Mouse (Mus musculus) E14TG2a.4 (cell line): ENCODE results near the gene Ywhaq.

ENCODE experiments used
- H3K27me3 ChIP-seq: 2 replicates; pipeline ENCODE4 v1.6.1; 2014; ENCODE audit warnings: low read length, control low read depth; ENCODE audit not compliant: insufficient read depth
- H3K36me3 ChIP-seq: 2 replicates; pipeline ENCODE4 v1.6.1; 2014; ENCODE audit warnings: low read length, control low read depth; ENCODE audit not compliant: insufficient read depth
- H3K4me1 ChIP-seq: replicated peaks from 2 replicates; pipeline ENCODE4 v1.6.1; 2014; ENCODE audit warnings: low read depth, low read length, control low read depth
- H3K4me3 ChIP-seq: replicated peaks from 2 replicates; pipeline ENCODE4 v1.5.1; 2014; ENCODE audit warnings: mild to moderate bottlenecking, low read length
- H3K9me3 ChIP-seq: 2 replicates; pipeline ENCODE4 v1.6.1; 2014; ENCODE audit warnings: low read length, control low read depth
- CTCF ChIP-seq: conservative IDR thresholded peaks from 2 replicates; pipeline ENCODE4 v1.5.1; 2014; ENCODE audit warnings: low read length
- NANOG ChIP-seq: IDR thresholded peaks from 2 replicates; pipeline ENCODE4 v1.6.1; 2014; ENCODE audit warnings: borderline replicate concordance, low read length, mixed read lengths
- POU5F1 ChIP-seq: IDR thresholded peaks from 2 replicates; pipeline ENCODE4 v1.6.1; 2014; ENCODE audit warnings: low read length, borderline replicate concordance

Gene Ywhaq

DNA sequence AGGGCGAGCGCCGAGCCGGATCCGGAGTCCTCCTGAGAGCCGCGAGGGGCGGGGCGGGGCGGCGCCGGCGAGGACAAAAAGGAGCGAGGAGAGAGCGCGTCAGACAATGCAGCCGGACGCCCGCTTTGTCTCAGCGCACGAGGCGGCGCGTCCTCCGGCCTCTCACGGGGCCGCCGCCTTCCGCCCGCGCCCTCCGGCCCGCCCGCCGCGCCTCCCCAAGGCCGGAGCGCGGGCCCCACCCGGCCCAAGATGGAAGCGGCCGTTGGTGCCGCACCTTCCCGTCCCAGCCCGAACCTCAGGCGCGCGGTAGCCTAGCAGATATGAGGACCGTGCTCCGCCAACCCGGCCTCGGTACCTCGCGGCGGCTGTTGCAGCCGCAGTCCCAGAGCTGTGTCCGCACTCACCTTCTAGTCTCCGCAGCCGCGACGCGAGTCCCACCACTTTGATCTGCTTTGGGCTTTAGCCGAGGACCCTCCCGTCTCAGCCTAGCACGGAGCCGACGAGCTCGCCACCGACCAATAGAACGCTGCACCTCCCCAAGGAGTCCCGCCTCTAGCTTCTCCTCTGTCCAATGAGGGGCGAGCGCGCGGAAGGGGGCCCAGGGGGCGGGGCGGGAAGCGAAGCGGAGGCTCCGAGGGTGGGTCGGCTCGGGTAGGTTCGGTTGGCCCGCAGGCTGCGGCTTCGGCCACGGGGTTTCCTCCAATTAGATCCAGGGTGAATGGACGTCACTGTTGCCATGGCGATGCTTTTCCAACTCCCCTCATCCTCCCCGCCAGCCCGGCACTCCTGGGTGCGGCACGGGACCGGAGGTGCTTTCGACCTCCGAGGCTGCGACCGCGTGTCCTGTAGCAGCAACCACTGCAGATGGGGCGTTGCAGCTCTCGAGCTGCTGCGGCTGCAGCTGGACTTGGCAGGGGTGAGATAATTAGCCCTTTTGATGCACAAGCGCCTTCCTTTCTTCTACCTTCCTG is at the start of gene Ywhaq:
Gene Ywhaq, minus strand, starts transcription at position 538 of the 971 bp plus-strand sequence.
- no peaks in the 10 kb centered on the region for H3K27me3 ChIP-seq
- no peak for TF ChIP-seq NANOG
- no peak for TF ChIP-seq CTCF
- TF ChIP-seq POU5F1, result no peak
- H3K36me3 ChIP-seq, result peaks cover 42% of the 10 kb centered on the region
- H3K4me1 ChIP-seq, result peaks cover 68% of the 10 kb centered on the region
- H3K4me3 ChIP-seq, result peak within 1 kb of the TSS; percentile 92
- no peaks in the 10 kb centered on the region for H3K9me3 ChIP-seq

DNA sequence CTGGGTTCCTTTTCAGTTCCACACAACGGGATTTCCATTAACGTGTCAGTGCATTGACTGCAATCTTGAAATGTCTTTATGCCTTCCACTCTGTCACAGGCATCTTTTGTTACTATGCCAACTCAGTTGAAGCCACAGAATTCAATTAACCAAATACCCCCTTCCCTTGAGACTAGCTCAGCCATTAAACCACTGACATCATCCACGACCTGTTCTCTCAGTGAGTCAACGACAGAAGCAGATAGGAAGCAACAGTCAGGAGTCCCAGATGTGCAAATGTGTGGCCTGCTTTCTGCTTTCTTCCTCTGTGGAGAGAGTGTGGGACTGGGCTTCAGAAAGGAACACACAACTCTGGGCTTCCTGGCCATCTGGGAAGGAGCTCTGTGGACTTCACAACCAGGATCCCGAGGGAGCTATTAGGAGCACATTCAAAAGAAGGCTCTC is 46.0 kb upstream of the Ywhaq start:
- H3K4me1 ChIP-seq, result peaks cover 49% of the 10 kb centered on the region
- no peak for TF ChIP-seq POU5F1
- TF ChIP-seq CTCF, result no peak
- TF ChIP-seq NANOG, result no peak
- no peak overlapping the region for H3K4me3 ChIP-seq
- H3K36me3 ChIP-seq, result no peaks in the 10 kb centered on the region
- H3K27me3 ChIP-seq, result no peaks in the 10 kb centered on the region
- no peaks in the 10 kb centered on the region for H3K9me3 ChIP-seq

DNA sequence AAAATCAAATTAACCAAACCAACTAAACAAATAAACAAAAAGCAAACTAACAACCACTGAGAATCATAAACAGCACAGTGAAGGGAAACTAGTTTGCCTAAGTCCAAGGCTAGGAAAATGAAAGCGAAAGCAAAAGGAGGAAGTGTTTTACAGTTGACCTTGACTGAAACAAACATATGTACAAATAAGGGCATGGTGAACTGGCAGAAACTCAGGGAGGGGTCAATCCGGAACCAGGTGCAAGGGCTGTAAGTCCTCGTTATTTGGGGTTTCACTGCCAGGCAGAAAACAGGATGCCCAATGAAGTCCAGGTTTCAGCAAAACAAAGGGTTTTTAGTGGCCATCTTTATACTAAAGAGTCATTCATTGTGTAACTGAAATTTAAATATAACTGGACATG is 45.2 kb upstream of the Ywhaq start:
- TF ChIP-seq POU5F1 (no peak), NANOG (peak; percentile 67; the same call in 1 of the 2 replicates), CTCF (no peak)
- Histone ChIP-seq H3K36me3 (no peaks in the 10 kb centered on the region), H3K4me1 (peaks cover 49% of the 10 kb centered on the region)

DNA sequence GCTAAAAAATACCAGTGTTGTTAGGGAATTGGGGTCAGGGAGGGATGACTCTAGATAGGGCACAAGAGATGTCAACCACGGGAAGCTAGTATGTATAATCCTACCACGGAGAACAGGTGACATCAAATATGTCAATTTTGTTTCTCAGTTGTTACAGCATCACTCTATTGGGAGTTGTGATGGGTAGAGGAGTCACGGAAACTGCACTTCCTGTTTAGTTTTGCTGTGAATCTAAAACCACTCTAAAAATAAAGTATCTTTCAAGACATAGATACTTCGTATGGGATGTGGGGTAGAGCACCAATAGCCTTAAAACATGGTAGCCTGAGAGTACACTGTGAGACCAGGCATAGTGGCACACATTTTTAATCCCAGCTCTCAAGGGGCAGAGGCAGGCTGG is 42.2 kb upstream of the Ywhaq start:
- TF ChIP-seq POU5F1 (no peak), CTCF (no peak), NANOG (no peak)
- no peaks in the 10 kb centered on the region for H3K9me3 ChIP-seq
- H3K4me1 ChIP-seq, result peaks cover 49% of the 10 kb centered on the region
- H3K4me3 ChIP-seq, result no peak overlapping the region
- H3K27me3 ChIP-seq, result no peaks in the 10 kb centered on the region
- H3K36me3 ChIP-seq, result no peaks in the 10 kb centered on the region

More for the DNA sequence above, 45.2 kb upstream of the Ywhaq start:
- H3K27me3 ChIP-seq, result no peaks in the 10 kb centered on the region
- H3K4me3 ChIP-seq, result no peak overlapping the region
- H3K9me3 ChIP-seq, result no peaks in the 10 kb centered on the region

DNA sequence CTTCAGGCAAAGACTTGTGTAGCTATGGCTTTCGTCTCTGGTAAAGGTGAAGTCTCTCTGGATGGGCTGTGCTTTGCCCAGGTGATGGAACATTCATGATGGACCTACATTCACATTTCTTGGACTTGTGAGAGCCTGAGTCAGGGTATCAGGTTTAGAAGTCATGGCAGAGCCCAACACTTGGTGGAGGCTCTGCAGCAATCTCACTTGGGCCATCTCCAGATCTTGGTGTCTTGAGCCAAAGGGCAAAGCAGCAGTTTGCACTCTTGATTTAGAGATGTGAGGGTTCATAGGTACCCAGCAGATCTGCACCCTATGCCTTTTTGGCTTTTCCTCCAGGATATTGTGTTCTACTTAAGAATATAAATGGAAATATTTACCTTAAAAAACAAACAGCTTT is 38.6 kb upstream of the Ywhaq start:
- H3K9me3 ChIP-seq, result no peaks in the 10 kb centered on the region
- no peak for TF ChIP-seq CTCF
- TF ChIP-seq NANOG, result no peak
- no peak for TF ChIP-seq POU5F1
- H3K36me3 ChIP-seq, result no peaks in the 10 kb centered on the region
- no peak overlapping the region for H3K4me3 ChIP-seq
- no peaks in the 10 kb centered on the region for H3K27me3 ChIP-seq
- H3K4me1 ChIP-seq, result peaks cover 20% of the 10 kb centered on the region

DNA sequence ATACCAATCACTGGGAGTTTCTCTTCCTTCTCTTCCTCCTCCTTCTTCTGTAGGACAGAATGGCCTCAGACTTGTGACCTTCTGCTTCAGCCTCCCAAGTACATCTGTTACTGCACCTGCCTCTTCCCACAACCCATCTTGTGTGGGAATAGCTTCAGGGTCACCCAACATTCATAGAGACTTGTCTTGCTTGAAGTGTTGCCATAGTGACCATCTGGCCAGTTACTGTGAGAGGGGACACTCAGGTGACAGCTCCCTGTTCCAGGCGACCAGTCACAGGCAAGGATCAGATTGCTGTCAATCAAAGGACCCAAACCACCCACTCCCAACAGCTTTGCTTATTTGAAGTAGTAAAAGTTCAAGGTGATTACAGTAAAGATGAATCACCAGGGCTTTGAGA is 34.3 kb upstream of the Ywhaq start:
- H3K9me3 ChIP-seq, result no peaks in the 10 kb centered on the region
- H3K27me3 ChIP-seq, result no peaks in the 10 kb centered on the region
- peaks cover 5% of the 10 kb centered on the region; the same call in 1 of the 2 replicates for H3K4me1 ChIP-seq
- H3K4me3 ChIP-seq, result no peak overlapping the region
- H3K36me3 ChIP-seq, result no peaks in the 10 kb centered on the region
- TF ChIP-seq CTCF, result no peak

DNA sequence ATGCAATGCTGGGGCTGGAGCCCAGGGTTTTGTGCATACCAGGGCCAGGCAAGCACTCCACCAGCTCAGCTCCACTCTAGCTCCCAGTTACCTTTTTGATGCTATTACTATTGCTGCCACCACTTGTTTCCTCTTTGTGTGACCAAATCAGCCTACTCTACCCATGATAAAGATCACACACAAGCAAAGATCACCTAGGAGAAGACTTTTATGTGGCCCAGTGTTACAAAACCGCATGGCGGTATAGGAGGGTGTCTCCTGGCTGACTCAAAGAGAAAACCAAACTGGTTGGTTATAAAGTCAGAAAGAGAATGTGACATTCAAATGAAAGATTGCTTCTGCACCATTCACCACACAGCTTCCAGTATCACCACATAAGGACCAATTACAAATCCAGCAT is 33.9 kb upstream of the Ywhaq start:
- H3K36me3 ChIP-seq, result no peaks in the 10 kb centered on the region
- no peaks in the 10 kb centered on the region for H3K27me3 ChIP-seq
- H3K9me3 ChIP-seq, result no peaks in the 10 kb centered on the region
- peaks cover 5% of the 10 kb centered on the region; the same call in 1 of the 2 replicates for H3K4me1 ChIP-seq
- TF ChIP-seq POU5F1 (no peak), NANOG (no peak), CTCF (no peak)
- no peak overlapping the region for H3K4me3 ChIP-seq

DNA sequence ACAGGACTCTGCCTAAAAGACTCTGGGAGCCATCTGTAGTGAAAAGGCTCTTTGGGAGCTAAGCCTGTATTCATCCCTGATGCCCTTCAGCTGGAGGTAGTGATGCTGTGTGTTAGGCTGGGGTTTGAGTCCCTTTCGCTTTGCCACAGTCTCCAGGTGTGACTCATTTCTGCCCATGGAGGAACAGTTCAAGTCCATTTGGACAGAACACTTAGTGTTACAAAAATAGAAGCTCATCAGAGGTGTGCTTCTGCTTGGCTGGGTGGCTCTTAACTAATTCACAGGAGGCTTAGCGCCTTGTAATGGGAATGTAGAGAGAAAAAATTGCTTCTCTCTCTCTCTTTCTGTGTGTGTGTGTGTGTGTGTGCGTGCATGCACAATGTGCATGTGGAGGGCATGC is 26.3 kb upstream of the Ywhaq start:
- no peaks in the 10 kb centered on the region for H3K27me3 ChIP-seq
- no peak for TF ChIP-seq CTCF
- TF ChIP-seq POU5F1, result no peak
- TF ChIP-seq NANOG, result no peak
- no peaks in the 10 kb centered on the region for H3K36me3 ChIP-seq
- H3K4me3 ChIP-seq, result no peak overlapping the region
- no peaks in the 10 kb centered on the region for H3K9me3 ChIP-seq
- peaks cover 42% of the 10 kb centered on the region for H3K4me1 ChIP-seq
